Mouse (Mus musculus) forebrain, embryonic 16.5 days (tissue): ENCODE results near the gene Banf1. TPM values are rescaled to one million over a fixed set of nuclear protein-coding genes. Genes with fewer than 3 reads are reported as not detected.
"Not testable (repeated sequence)": the region's sequence is repeated elsewhere in the genome, so short reads cannot be mapped to it uniquely, and the experiment has no call there.

Source experiments
- ATAC-seq: fragments of 200-750 bp; cut with Nextera tagmentation; 2 replicates; pipeline ENCODE4 v1.8.0; 2017; ENCODE audit warnings: mild to moderate bottlenecking, moderate library complexity
- H3K27ac ChIP-seq: fragments of 300-500 bp; sonication (generic); 2 replicates; pipeline ENCODE4 v1.5.1; 2014; ENCODE audit warnings: low read length, control low read depth
- H3K27me3 ChIP-seq: fragments of 300-500 bp; sonication (generic); replicated peaks from 2 replicates; pipeline ENCODE4 v1.6.1; 2014; ENCODE audit warnings: low read length; ENCODE audit not compliant: control insufficient read depth, insufficient read depth
- H3K36me3 ChIP-seq: fragments of 300-500 bp; sonication (generic); 2 replicates; pipeline ENCODE4 v1.6.1; 2014; ENCODE audit not compliant: control insufficient read depth, insufficient read depth
- H3K4me1 ChIP-seq: fragments of 300-500 bp; sonication (generic); replicated peaks from 2 replicates; pipeline ENCODE4 v1.6.1; 2014; ENCODE audit warnings: low read length; ENCODE audit not compliant: control insufficient read depth, insufficient read depth
- H3K4me2 ChIP-seq: fragments of 300-500 bp; sonication (generic); 2 replicates; pipeline ENCODE4 v1.6.1; 2014; ENCODE audit warnings: mild to moderate bottlenecking, low read length, control low read depth
- H3K4me3 ChIP-seq: fragments of 300-500 bp; sonication (generic); replicated peaks from 2 replicates; pipeline ENCODE4 v1.5.1; 2014; ENCODE audit warnings: mild to moderate bottlenecking, low read length, control low read depth
- H3K9ac ChIP-seq: fragments of 300-500 bp; sonication (generic); replicated peaks from 2 replicates; pipeline ENCODE4 v1.6.1; 2014; ENCODE audit warnings: low read depth, low read length, control low read depth
- H3K9me3 ChIP-seq: fragments of 300-500 bp; sonication (generic); 2 replicates; pipeline ENCODE4 v1.6.1; 2016; ENCODE audit warnings: low read length; ENCODE audit not compliant: control insufficient read depth
- WGBS: fragments of 180-500 bp; shearing (Covaris S2); extraction: QIAGEN DNeasy Blood & Tissue Kit; methylation state at CpG from one replicate; pipeline ENCODE4 v1.1.7; 2014; 5-methylcytosine and 5-hydroxymethylcytosine counted together
- polyA plus RNA-seq: library from polyadenylated mRNA; unstranded; fragments of >200 nt; fragmentation: Nextera tagmentation; extraction: Ambion mirVana; gene quantifications from 2 replicates; pipeline ENCODE4 v1.2.1, GENCODE M21; 2015

Gene Banf1
- polyA plus RNA-seq, 1 experiment from 2014 or later = 378 TPM

DNA sequence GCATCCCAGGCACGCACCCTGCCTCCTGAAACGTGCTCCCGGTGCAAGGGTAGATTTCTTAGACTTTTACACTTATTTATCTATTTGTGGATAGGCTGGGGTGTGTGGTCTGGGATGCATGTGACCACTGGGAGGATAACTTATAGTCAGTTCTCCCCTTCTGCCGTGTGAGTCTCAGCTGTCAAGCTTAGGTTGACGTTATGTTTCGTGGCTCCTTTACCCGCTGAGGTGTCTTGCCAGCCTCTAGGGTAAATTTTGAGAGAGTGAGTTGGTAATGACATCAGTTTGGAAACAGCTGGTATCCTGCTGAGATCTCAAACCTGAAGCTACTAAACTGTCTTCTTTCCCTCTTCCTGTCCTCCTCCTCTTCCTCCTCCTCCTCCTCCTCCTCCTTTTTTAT is 39.0 kb upstream of the Banf1 start:
- no peak for ATAC-seq
- Histone ChIP-seq H3K9ac (0 out of 2 replicates have a peak overlapping the region, but pooled peaks have one; percentile 38), H3K4me1 (peaks cover 13% of the 10 kb centered on the region), H3K4me3 (peak overlapping the region; percentile 38), H3K9me3 (no peaks in the 10 kb centered on the region), H3K27ac (no peak overlapping the region; the same call in 1 of the 2 replicates), H3K27me3 (no peaks in the 10 kb centered on the region), H3K4me2 (peak overlapping the region; percentile 60), H3K36me3 (no peaks in the 10 kb centered on the region)
- WGBS = 18% methylated on average over 7 of the region's 7 CpGs

DNA sequence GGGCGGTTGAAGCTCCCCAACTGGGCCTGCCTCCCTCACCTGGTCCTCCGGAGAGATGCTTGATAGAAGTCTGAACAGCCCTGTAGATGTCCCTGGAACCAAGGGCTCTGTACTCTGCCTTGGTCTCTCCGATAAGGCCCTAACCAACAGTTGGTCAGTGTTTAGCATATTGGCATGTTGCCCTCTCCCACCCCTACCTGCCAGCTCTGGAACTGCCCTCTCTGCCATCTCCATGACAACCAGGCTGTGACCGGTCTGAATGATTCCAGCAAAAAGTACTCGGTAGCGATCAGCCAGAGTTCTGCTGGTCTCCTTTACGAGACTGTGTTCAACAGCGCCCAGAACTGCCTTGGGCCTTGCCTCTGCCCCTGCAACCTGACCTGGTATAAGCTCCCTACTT is 35.3 kb upstream of the Banf1 start, which contains the start of gene Tsga10ip:
Gene Tsga10ip (minus strand): TSS at position 234 of the 400 bp plus-strand sequence.
- H3K9me3 ChIP-seq = no peaks in the 10 kb centered on the region
- no peak within 1 kb of the TSS for H3K9ac ChIP-seq
- no peak within 1 kb of the TSS for H3K4me3 ChIP-seq
- no peaks in the 10 kb centered on the region for H3K36me3 ChIP-seq
- no peak within 1 kb of the TSS for H3K4me2 ChIP-seq
- no peak for ATAC-seq
- H3K4me1 ChIP-seq = peaks cover 5% of the 10 kb centered on the region
- 70% methylated on average over 8 of the region's 8 CpGs for WGBS
- H3K27me3 ChIP-seq = no peaks in the 10 kb centered on the region
- H3K27ac ChIP-seq = no peak within 1 kb of the TSS

- not testable (repeated sequence) for H3K27me3 ChIP-seq, H3K36me3 ChIP-seq, H3K9me3 ChIP-seq, H3K4me1 ChIP-seq, H3K27ac ChIP-seq, H3K4me3 ChIP-seq, H3K4me2 ChIP-seq, ATAC-seq, H3K9ac ChIP-seq
- 65% methylated on average over 4 of the region's 4 CpGs for WGBS
Measured at GRCm38 (mm10) chr19:5401073-5401472, 34.1 kb upstream of the Banf1 start.

DNA sequence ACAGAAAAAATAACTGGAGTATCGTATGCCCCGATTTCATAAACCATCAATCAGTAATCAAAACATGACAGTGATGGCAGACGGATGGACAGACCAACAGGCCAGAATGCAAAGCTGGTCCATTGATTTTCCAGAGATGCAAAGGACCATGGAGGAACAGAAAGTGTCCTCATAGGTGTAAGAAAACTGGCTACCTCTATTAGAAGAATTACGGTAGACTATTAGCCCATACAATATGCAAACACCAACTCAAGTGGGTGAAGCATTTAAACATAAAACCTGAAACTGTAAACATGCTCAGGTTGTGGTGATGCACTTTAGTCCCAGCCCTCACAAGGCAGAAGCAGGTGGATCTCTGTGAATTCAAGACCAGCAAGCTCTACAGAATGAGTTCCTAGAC is 28.4 kb upstream of the Banf1 start:
- no peak overlapping the region for H3K4me2 ChIP-seq
- ATAC-seq = no peak
- H3K27ac ChIP-seq = no peak overlapping the region
- peaks cover 2% of the 10 kb centered on the region; the same call in 1 of the 2 replicates for H3K4me1 ChIP-seq
- 71% methylated on average over 4 of the region's 4 CpGs for WGBS
- H3K9me3 ChIP-seq = no peaks in the 10 kb centered on the region
- H3K4me3 ChIP-seq = no peak overlapping the region
- H3K27me3 ChIP-seq = no peaks in the 10 kb centered on the region
- H3K9ac ChIP-seq = no peak overlapping the region
- no peaks in the 10 kb centered on the region for H3K36me3 ChIP-seq

GRCm38 (mm10) chr19:5394168-5394567 is 27.2 kb upstream of the Banf1 start:
- Histone ChIP-seq H3K27me3 (no peaks in the 10 kb centered on the region), H3K27ac (no peak overlapping the region), H3K9ac (no peak overlapping the region), H3K4me1 (peaks cover 14% of the 10 kb centered on the region), H3K9me3 (no peaks in the 10 kb centered on the region), H3K4me2 (no peak overlapping the region), H3K4me3 (no peak overlapping the region), H3K36me3 (no peaks in the 10 kb centered on the region)
- 58% methylated on average over 10 of the region's 10 CpGs for WGBS
- no peak for ATAC-seq

DNA sequence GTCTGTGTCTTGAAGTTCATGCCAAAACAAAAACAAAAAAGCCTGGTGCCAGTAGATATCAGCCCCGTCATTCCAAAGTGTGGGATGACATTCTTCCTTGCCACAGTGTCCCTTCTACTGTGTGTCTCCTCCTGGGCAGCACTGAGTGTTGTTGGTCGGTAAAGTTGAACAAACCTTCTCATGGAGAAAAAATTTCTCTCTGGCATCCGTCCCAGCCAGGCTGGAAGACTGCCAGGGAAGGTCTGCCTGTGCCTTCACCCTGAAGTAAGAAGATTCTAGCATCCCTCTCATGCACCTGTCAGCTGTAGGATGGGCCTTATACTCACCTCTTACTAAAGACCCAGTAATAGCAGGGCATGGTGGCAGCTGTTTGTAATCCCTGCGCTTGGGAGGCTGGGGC is 25.9 kb upstream of the Banf1 start:
- no peak overlapping the region for H3K9ac ChIP-seq
- no peaks in the 10 kb centered on the region for H3K36me3 ChIP-seq
- 29% methylated on average over 4 of the region's 4 CpGs for WGBS
- peaks cover 16% of the 10 kb centered on the region for H3K4me1 ChIP-seq
- no peak for ATAC-seq
- H3K27ac ChIP-seq = no peak overlapping the region
- no peaks in the 10 kb centered on the region for H3K9me3 ChIP-seq
- H3K4me2 ChIP-seq = no peak overlapping the region
- H3K27me3 ChIP-seq = no peaks in the 10 kb centered on the region
- H3K4me3 ChIP-seq = no peak overlapping the region

- H3K27ac ChIP-seq = no peak overlapping the region
- 88% methylated on average over 8 of the region's 8 CpGs for WGBS
- no peak overlapping the region for H3K4me2 ChIP-seq
- peaks cover 32% of the 10 kb centered on the region for H3K4me1 ChIP-seq
- no peak overlapping the region for H3K4me3 ChIP-seq
- ATAC-seq = no peak
- no peaks in the 10 kb centered on the region for H3K9me3 ChIP-seq
- H3K36me3 ChIP-seq = no peaks in the 10 kb centered on the region
- H3K9ac ChIP-seq = no peak overlapping the region
- no peaks in the 10 kb centered on the region for H3K27me3 ChIP-seq
Measured at GRCm38 (mm10) chr19:5390416-5390815, 23.4 kb upstream of the Banf1 start.

DNA sequence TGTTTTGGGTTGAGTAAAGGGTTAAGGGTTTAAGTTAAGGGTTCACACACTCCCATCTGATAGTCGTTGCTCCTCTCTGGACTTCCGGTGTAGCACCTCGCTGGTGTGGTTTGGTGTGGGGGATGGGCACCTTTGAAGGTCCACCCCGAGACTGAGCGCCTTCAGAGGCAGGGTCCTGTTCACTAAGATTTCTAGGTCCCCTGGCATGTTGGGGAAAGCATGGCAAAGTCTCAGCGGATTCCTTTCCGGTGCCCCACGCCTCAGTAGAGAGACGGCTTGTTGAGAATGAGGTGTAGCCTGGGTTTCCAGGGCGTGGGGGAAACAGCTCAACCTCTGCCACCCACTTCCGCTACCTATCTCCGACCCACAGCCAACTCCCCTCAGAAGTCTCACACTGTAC is 22.7 kb upstream of the Banf1 start:
- no peaks in the 10 kb centered on the region for H3K36me3 ChIP-seq
- ATAC-seq = no peak
- H3K27ac ChIP-seq = no peak overlapping the region
- H3K4me3 ChIP-seq = peak overlapping the region; percentile 83
- no peak overlapping the region for H3K9ac ChIP-seq
- peak overlapping the region; percentile 65 for H3K4me2 ChIP-seq
- H3K4me1 ChIP-seq = peaks cover 32% of the 10 kb centered on the region
- WGBS = 62% methylated on average over 12 of the region's 12 CpGs
- no peaks in the 10 kb centered on the region for H3K27me3 ChIP-seq
- no peaks in the 10 kb centered on the region for H3K9me3 ChIP-seq

GRCm38 (mm10) chr19:5388588-5389242 is 21.7 kb upstream of the Banf1 start, which contains the start of gene Sart1:
Gene Sart1 (minus strand): TSS chr19:5388703.
- Histone ChIP-seq H3K36me3 (peaks cover 5% of the 10 kb centered on the region), H3K9ac (peak within 1 kb of the TSS; percentile 79), H3K4me3 (peak within 1 kb of the TSS; percentile 83), H3K9me3 (no peaks in the 10 kb centered on the region), H3K27me3 (no peaks in the 10 kb centered on the region), H3K4me2 (peak within 1 kb of the TSS; percentile 65), H3K4me1 (peaks cover 32% of the 10 kb centered on the region), H3K27ac (peak within 1 kb of the TSS; percentile 75)
- peak; percentile 97 for ATAC-seq
- 2% methylated on average over 43 of the region's 43 CpGs for WGBS
